Mouse (Mus musculus) midbrain, embryonic 14.5 days (tissue): ENCODE results near the gene Atg10. TPM values are rescaled to one million over a fixed set of nuclear protein-coding genes. Genes with fewer than 3 reads are reported as not detected.

Experiments used
- ATAC-seq: fragments of 200-750 bp; cut with Nextera tagmentation; 2 replicates; pipeline ENCODE4 v1.8.0; 2017; ENCODE audit warnings: moderate number of reproducible peaks, moderate library complexity; ENCODE audit not compliant: low FRiP score, low TSS enrichment
- DNase-seq: peaks from one replicate; pipeline ENCODE4 v3.0.0-alpha.2; 2015
- H3K27ac ChIP-seq: fragments of 300-500 bp; sonication (generic); replicated peaks from 2 replicates; pipeline ENCODE4 v1.5.1; 2014; ENCODE audit warnings: mild to moderate bottlenecking, low read depth, low read length, moderate library complexity
- H3K27me3 ChIP-seq: fragments of 300-500 bp; sonication (generic); 2 replicates; pipeline ENCODE4 v1.6.1; 2014; ENCODE audit warnings: low read length, control low read depth, mixed read lengths; ENCODE audit not compliant: control insufficient read depth, insufficient read depth
- H3K36me3 ChIP-seq: fragments of 300-500 bp; sonication (generic); 2 replicates; pipeline ENCODE4 v1.6.1; 2014; ENCODE audit warnings: low read length, control low read depth; ENCODE audit not compliant: control insufficient read depth, insufficient read depth
- H3K4me1 ChIP-seq: fragments of 300-500 bp; sonication (generic); 2 replicates; pipeline ENCODE4 v1.6.1; 2014; ENCODE audit warnings: mild to moderate bottlenecking, antibody characterized with exemption, low read length, control low read depth; ENCODE audit not compliant: control insufficient read depth, insufficient read depth
- H3K4me2 ChIP-seq: fragments of 300-500 bp; sonication (generic); 2 replicates; pipeline ENCODE4 v1.6.1; 2014; ENCODE audit warnings: mild to moderate bottlenecking, low read length, moderate library complexity
- H3K4me3 ChIP-seq: fragments of 300-500 bp; sonication (generic); replicated peaks from 2 replicates; pipeline ENCODE4 v1.5.1; 2014; ENCODE audit warnings: low read depth, low read length
- H3K9ac ChIP-seq: fragments of 300-500 bp; sonication (generic); replicated peaks from 2 replicates; pipeline ENCODE4 v1.6.1; 2014; ENCODE audit warnings: mild to moderate bottlenecking, low read length, moderate library complexity
- H3K9me3 ChIP-seq: fragments of 300-500 bp; sonication (generic); 2 replicates; pipeline ENCODE4 v1.6.1; 2016; ENCODE audit warnings: low read length, control low read depth, mixed read lengths; ENCODE audit not compliant: control insufficient read depth
- whole genome bisulfite sequencing: fragments of 180-500 bp; shearing (Covaris S2); extraction: QIAGEN DNeasy Blood & Tissue Kit; methylation state at CpG from one replicate; pipeline ENCODE4 v1.1.7; 2014; 5-methylcytosine and 5-hydroxymethylcytosine counted together
- polyA plus RNA-seq: library from polyadenylated mRNA; unstranded; fragments of >200 nt; fragmentation: Nextera tagmentation; extraction: Ambion mirVana; gene quantifications from 2 replicates; pipeline ENCODE4 v1.2.1, GENCODE M21; 2014

Gene Atg10
- polyA plus RNA-seq, 1 experiment from 2014 or later, result 14.5 TPM

DNA sequence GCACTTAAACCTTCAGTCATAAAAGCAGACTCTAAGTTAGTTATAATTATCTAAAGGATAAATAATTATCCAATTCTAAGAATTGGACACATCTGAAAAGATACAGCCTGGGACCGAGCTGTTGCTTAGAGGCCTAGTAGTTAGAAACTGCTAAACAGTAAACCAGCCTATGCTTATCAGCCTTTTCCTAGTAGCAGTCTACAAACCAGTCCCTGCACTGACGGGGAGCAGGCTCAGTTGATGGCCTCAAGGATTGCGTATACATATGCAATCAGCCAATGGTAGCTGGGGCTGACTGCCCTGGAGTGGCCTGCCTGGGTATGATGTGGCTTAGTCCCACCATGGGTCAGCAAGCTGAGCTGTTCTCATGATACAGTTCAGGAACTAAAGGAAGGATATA, 39.5 kb downstream of the Atg10 start:
- Histone ChIP-seq H3K4me2 (no peak overlapping the region), H3K4me1 (peaks cover 4% of the 10 kb centered on the region)
- no peak for ATAC-seq

DNA sequence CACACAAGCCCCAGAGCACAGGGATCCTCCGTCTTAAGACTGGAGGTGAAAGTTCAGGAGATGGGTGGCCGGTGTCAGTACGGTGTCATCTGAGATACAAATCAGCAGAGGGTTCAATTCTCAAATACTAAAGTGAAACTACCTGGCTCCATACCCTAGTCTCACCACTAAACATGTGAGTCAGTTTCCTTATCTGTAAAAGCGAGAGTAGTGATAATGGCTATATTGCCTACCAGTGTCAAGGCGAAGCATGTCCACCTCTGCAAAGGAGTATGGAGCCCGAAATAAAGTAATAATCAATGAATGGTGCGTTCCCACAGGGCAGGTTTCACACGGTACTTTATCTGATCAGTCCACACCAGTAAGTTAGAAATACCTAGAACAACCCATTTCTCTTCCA, 43.4 kb downstream of the Atg10 start:
- no peak for DNase-seq
- no peak overlapping the region for H3K9ac ChIP-seq
- H3K4me2 ChIP-seq, result no peak overlapping the region
- no peak for ATAC-seq
- peaks cover 14% of the 10 kb centered on the region for H3K4me1 ChIP-seq
- WGBS, result 94% methylated on average over 8 of the region's 8 CpGs
- no peak overlapping the region for H3K27ac ChIP-seq
- H3K4me3 ChIP-seq, result no peak overlapping the region
- no peaks in the 10 kb centered on the region for H3K9me3 ChIP-seq
- H3K27me3 ChIP-seq, result no peaks in the 10 kb centered on the region
- no peaks in the 10 kb centered on the region for H3K36me3 ChIP-seq

More for the DNA sequence above, 39.5 kb downstream of the Atg10 start:
- WGBS, result 81% methylated on average over 3 of the region's 3 CpGs
- DNase-seq, result no peak
- Histone ChIP-seq H3K9me3 (no peaks in the 10 kb centered on the region), H3K36me3 (no peaks in the 10 kb centered on the region), H3K27me3 (no peaks in the 10 kb centered on the region), H3K4me3 (no peak overlapping the region), H3K9ac (no peak overlapping the region), H3K27ac (no peak overlapping the region)

DNA sequence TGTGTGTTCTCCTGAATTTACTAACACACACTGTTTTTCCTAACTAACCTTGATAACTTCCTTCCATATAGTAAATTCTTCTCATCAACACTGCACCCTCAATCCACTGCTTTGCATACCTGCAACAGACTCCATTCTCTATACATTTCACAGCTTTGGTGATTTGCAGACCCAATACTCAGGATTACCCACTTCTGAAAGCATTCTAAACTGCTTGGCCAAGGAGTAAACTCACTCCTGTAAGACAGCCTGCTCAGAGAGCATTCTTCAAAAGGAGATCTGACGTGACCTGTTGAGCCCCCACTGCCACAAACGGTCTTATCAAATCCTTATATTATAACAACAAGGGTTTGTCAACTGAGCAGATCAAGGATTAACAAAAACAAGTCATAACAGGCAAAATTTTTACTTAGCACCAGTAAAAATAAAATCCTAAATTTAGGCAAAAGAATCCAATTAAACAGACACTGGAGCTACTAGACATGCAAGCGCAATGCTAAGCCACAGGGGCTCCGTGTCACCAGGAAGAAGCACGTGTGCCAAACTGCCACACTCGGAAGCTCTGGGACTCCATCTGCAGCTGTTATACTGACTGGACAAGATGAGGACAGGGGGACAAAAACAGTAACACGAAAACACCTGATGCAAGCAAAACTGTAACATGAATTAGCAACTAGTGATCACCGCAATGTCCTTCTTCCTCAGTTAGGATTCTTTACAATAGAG, 44.4 kb downstream of the Atg10 start:
- WGBS, result 40% methylated on average over 8 of the region's 8 CpGs
- H3K36me3 ChIP-seq, result no peaks in the 10 kb centered on the region
- peaks cover 14% of the 10 kb centered on the region for H3K4me1 ChIP-seq
- ATAC-seq, result peak; percentile 18
- no peaks in the 10 kb centered on the region for H3K27me3 ChIP-seq
- H3K4me2 ChIP-seq, result no peak overlapping the region
- no peak overlapping the region for H3K4me3 ChIP-seq
- H3K9ac ChIP-seq, result no peak overlapping the region
- no peaks in the 10 kb centered on the region for H3K9me3 ChIP-seq
- DNase-seq, result peak; percentile 24
- 0 out of 2 replicates have a peak overlapping the region, but pooled peaks have one; percentile 56 for H3K27ac ChIP-seq

- H3K9ac ChIP-seq, result no peak overlapping the region
- H3K36me3 ChIP-seq, result no peaks in the 10 kb centered on the region
- H3K4me1 ChIP-seq, result peaks cover 14% of the 10 kb centered on the region
- H3K27me3 ChIP-seq, result no peaks in the 10 kb centered on the region
- H3K4me3 ChIP-seq, result no peak overlapping the region
- H3K9me3 ChIP-seq, result no peaks in the 10 kb centered on the region
- 33% methylated on average over 9 of the region's 9 CpGs for WGBS
- peak overlapping the region; percentile 72 for H3K27ac ChIP-seq
- DNase-seq (peak; percentile 85), ATAC-seq (peak; percentile 79)
- peak overlapping the region; percentile 28 for H3K4me2 ChIP-seq
These were observed 45.2 kb downstream of the Atg10 start for GRCm38 (mm10) chr13:91178428-91179160.

GRCm38 (mm10) chr13:91175347-91175746, 48.4 kb downstream of the Atg10 start:
- H3K27me3 ChIP-seq, result no peaks in the 10 kb centered on the region
- DNase-seq, result no peak
- no peak overlapping the region for H3K4me3 ChIP-seq
- no peaks in the 10 kb centered on the region for H3K9me3 ChIP-seq
- H3K4me2 ChIP-seq, result no peak overlapping the region
- WGBS, result 66% methylated on average over 3 of the region's 3 CpGs
- no peaks in the 10 kb centered on the region for H3K36me3 ChIP-seq
- H3K27ac ChIP-seq, result no peak overlapping the region
- no peak for ATAC-seq
- peaks cover 14% of the 10 kb centered on the region for H3K4me1 ChIP-seq
- no peak overlapping the region for H3K9ac ChIP-seq

DNA sequence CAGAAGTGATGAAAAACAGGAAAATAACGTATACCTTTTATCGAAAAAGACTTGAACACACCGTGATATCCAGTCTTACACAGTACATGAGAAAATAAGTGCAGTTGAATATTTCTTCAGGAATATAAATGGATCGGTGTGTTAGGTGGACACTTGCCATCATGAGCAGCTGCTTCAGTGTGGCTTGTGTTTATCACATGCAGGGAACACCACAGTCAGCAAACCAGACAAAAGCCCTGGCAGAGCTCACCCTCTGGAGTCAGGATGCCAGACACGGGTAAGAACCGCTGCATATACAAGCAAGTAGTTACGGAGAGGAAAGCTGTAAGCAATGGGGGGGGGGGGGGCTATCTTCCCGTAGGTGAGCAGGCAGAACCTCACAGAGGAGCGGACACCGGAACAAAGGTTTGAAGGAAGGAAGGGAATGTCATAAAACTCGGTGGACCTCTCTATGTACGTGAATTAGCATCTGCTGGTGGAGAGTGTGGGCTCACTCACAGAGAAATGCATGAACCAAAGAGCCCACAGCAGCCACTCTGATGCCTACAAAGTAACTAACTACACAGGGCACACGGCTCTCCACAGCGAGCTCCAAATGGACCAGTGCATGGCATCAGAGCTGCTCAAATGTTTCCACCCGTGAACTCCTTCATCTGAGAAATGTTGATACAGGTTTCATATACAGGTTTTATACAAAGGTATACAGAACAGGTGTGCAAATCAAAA, 51.8 kb downstream of the Atg10 start:
- no peak overlapping the region for H3K27ac ChIP-seq

DNA sequence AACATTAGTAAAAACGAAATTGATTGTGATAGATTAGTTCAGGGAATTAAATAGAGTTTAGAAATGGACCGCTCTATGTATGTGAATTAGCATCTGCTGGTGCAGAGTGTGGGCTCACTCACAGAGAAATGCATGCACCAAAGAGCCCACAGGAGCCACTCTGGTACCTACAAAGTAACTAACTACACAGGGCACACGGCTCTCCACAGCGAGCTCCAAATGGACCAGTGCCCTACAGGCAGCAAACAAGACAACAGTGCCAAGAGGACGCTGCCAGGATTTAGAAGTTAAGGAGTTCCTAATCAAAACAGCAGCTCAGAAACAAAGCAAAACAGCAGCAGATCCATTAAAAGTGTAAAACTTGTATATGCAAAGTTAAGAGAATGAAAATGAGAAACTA, 52.6 kb downstream of the Atg10 start:
- Histone ChIP-seq H3K36me3 (no peaks in the 10 kb centered on the region), H3K4me2 (no peak overlapping the region), H3K27me3 (no peaks in the 10 kb centered on the region), H3K9ac (no peak overlapping the region), H3K9me3 (no peaks in the 10 kb centered on the region), H3K4me3 (no peak overlapping the region), H3K27ac (no peak overlapping the region), H3K4me1 (no peaks in the 10 kb centered on the region)
- ATAC-seq, result no peak
- DNase-seq, result no peak
- WGBS, result 85% methylated on average over 5 of the region's 5 CpGs

More for the DNA sequence above, 51.8 kb downstream of the Atg10 start:
- no peaks in the 10 kb centered on the region for H3K27me3 ChIP-seq
- H3K4me2 ChIP-seq, result no peak overlapping the region
- DNase-seq (peak; percentile 39), ATAC-seq (peak; percentile 48; the same call in 1 of the 2 replicates)
- H3K9ac ChIP-seq, result no peak overlapping the region
- no peaks in the 10 kb centered on the region for H3K36me3 ChIP-seq
- WGBS, result 81% methylated on average over 15 of the region's 15 CpGs
- no peaks in the 10 kb centered on the region for H3K4me1 ChIP-seq
- H3K4me3 ChIP-seq, result no peak overlapping the region
- no peaks in the 10 kb centered on the region for H3K9me3 ChIP-seq

GRCm38 (mm10) chr13:91169529-91170319, 54.0 kb downstream of the Atg10 start:
- ATAC-seq (no peak), DNase-seq (no peak)
- Histone ChIP-seq H3K27me3 (no peaks in the 10 kb centered on the region), H3K36me3 (no peaks in the 10 kb centered on the region), H3K9me3 (no peaks in the 10 kb centered on the region), H3K27ac (no peak overlapping the region), H3K4me2 (no peak overlapping the region), H3K4me3 (no peak overlapping the region), H3K4me1 (no peaks in the 10 kb centered on the region), H3K9ac (no peak overlapping the region)
- 81% methylated on average over 17 of the region's 17 CpGs for WGBS
